Mouse (Mus musculus) adrenal gland, adult 8-10 months (tissue): ENCODE results near the gene Slc31a1. TPM values are rescaled to one million over a fixed set of nuclear protein-coding genes. Genes with fewer than 3 reads are reported as not detected.

Experiments used
- total RNA-seq, 4 experiments: library from RNA; stranded (reverse); gene quantifications; 2 replicates each; pipeline ENCODE4 v1.2.4; 2022

The Slc31a1 gene
- total RNA-seq, 4 experiments from 2014 or later, result 44.5 to 59.7 (median 49.9) TPM

Other genes starting within 250 kb of the Slc31a1 start
- gene Mup21, start 209.9 kb upstream of the Slc31a1 start, total RNA-seq, result not detected
- 10 to 100 TPM in 2 of 4 experiments, 1 to 10 TPM in 2; 7.0 to 10.9 (median 9.2) TPM for gene Zfp37, start 129.7 kb upstream of the Slc31a1 start, total RNA-seq
- gene Slc31a2, start 98.2 kb upstream of the Slc31a1 start, total RNA-seq, result 10 to 100 TPM; 41.7 to 74.1 (median 56.4) TPM
- 10 to 100 TPM; 35.0 to 56.7 (median 46.2) TPM for gene Fkbp15, start 179 bp upstream of the Slc31a1 start, total RNA-seq
- gene Cdc26, start 47.9 kb downstream of the Slc31a1 start, total RNA-seq, result 10 to 100 TPM; 74.3 to 90.8 (median 78.5) TPM
- gene Prpf4, start 48.1 kb downstream of the Slc31a1 start, total RNA-seq, result 10 to 100 TPM; 28.6 to 37.7 (median 31.1) TPM
- gene Rnf183, start 74.5 kb downstream of the Slc31a1 start, total RNA-seq, result 1 to 10 TPM in 2 of 4 experiments, under 1 TPM in 1, not detected in 1; 0.21 to 2.4 (median 1.2) TPM
- gene Wdr31, start 110.2 kb downstream of the Slc31a1 start, total RNA-seq, result 1 to 10 TPM; 1.8 to 7.0 (median 4.8) TPM
- 10 to 100 TPM in 2 of 4 experiments, 1 to 10 TPM in 2; 5.5 to 32.9 (median 15.0) TPM for gene Bspry, start 119.3 kb downstream of the Slc31a1 start, total RNA-seq
- 10 to 100 TPM; 13.7 to 35.8 (median 23.6) TPM for gene Hdhd3, start 142.7 kb downstream of the Slc31a1 start, total RNA-seq
- gene Alad, start 159.2 kb downstream of the Slc31a1 start, total RNA-seq, result 100 to 1,000 TPM; 135 to 180 (median 162) TPM
- gene Pole3, start 164.3 kb downstream of the Slc31a1 start, total RNA-seq, result 10 to 100 TPM; 55.6 to 59.0 (median 58.2) TPM
- 1 to 10 TPM in 1 of 4 experiments, under 1 TPM in 3; 0.35 to 1.3 (median 0.47) TPM for gene 4933430I17Rik, start 164.6 kb downstream of the Slc31a1 start, total RNA-seq
- 10 to 100 TPM; 30.0 to 44.5 (median 38.0) TPM for gene Rgs3, start 199.1 kb downstream of the Slc31a1 start, total RNA-seq